Comparison of ENCODE assay signal across 8 mouse cellular contexts in the genomic region with DNA sequence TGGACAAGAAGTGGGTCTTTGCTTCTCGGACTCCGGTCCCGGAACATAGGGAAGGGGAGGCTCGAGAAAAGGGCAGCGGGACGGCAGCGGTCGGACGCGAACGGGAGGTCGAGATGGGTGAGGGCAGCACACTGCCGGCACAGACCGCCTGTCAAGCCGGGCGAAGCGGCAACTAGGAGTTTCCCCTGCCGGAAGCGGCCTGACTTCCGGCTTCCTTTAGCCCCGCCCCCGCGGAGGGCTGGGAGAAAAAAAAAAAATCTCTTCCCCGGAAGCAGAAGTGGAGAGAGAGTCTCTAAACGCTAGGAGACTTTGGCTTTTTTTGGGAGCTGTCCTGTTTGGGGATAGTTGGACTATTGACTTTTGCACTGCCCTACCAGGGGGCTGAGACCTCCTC. TPM values are rescaled to one million over a fixed set of nuclear protein-coding genes. Genes with fewer than 3 reads are reported as not detected.
DNase-seq lines count a peak whose midpoint lies in the region; ATAC-seq and TF ChIP-seq lines count a peak whose summit lies in the region.

TSS of gene Mindy3 (minus strand) at position 209 of the 394 bp plus-strand sequence.

- peak; percentile 95 for ATAC-seq in Patski
- peak; percentile 94 for ATAC-seq in hindbrain, embryonic 13.5 days (ENCODE audit: low FRiP score)

- peak within 1 kb of the TSS; percentile 92 for H3K4me3 ChIP-seq in hindbrain, embryonic 13.5 days

- peak within 1 kb of the TSS; percentile 85 for H3K9ac ChIP-seq in hindbrain, embryonic 13.5 days

- peak within 1 kb of the TSS; percentile 81 for H3K27ac ChIP-seq in hindbrain, embryonic 13.5 days

- no peaks in the 10 kb centered on the region for H3K27me3 ChIP-seq in Patski
- no peaks in the 10 kb centered on the region for H3K27me3 ChIP-seq in hindbrain, embryonic 13.5 days

- POLR2A ChIA-PET in Patski (lab: Charles Lee), result interaction anchor here (0.7 kb wide), 2 partner anchors 688 to 1004 kb away, joined by 3 read pairs; no protein-coding TSS in a partner anchor

- H3K36me3 ChIP-seq in hindbrain, embryonic 13.5 days, result no peaks in the 10 kb centered on the region

- in situ Hi-C loops in Patski (cut with MboI; ENCODE audit: low pct_unique_long_range_greater_than_20kb), result no loop called here

- WGBS in hindbrain, embryonic 13.5 days, result 0% methylated on average over 25 of the region's 25 CpGs

- DNase-seq in Patski (ENCODE audit: low read depth, low spot score), result no peak
- DNase-seq in cerebellum, postnatal 14 days, result peak; percentile 90 to 91
- DNase-seq in frontal cortex, postnatal 14 days (ENCODE audit: low spot score in 2 of 2), result peak; percentile 75 to 82
- peak; percentile 80 to 81 for DNase-seq in layer of hippocampus, postnatal 25 days (ENCODE audit: extremely low spot score in 1 of 2, low spot score in 1 of 2)
- DNase-seq in lung, postnatal 25 days (ENCODE audit: low spot score), result peak; percentile 92
- peak; percentile 88 for DNase-seq in retina, embryonic 14.5 days (ENCODE audit: low spot score)
- DNase-seq in thymus, postnatal 4 days, result peak; percentile 96

- H3K4me1 ChIP-seq in hindbrain, embryonic 13.5 days (replicated peaks), result peaks cover 15% of the 10 kb centered on the region

- CTCF ChIA-PET in Patski (lab: Charles Lee), result interaction anchor here (1.5 kb wide), 1 partner anchor 17 kb away, joined by 3 read pairs; no protein-coding TSS in a partner anchor

- peak within 1 kb of the TSS; percentile 83 for H3K4me2 ChIP-seq in hindbrain, embryonic 13.5 days

- H3K9me3 ChIP-seq in hindbrain, embryonic 13.5 days, result no peaks in the 10 kb centered on the region

- TF ChIP-seq CTCF in Patski (IDR thresholded peaks at IDR 0.05), result no peak

RNA-seq across cellular contexts. Expression of gene Mindy3, which starts in this region (rescaled TPM):
- polyA plus RNA-seq in Patski (2021), result 44.1 TPM
- polyA plus RNA-seq in hindbrain, embryonic 13.5 days (2015; fragmentation: Nextera tagmentation; extraction: Ambion mirVana), result 52.4 and 56.6 TPM in 2 replicates
- total RNA-seq in layer of hippocampus, postnatal 25 days (2021), result 10 to 100 TPM; 87.7 to 95.3 TPM
